Mouse (Mus musculus): ENCODE measurements around the gene Il13ra1. TPM values are rescaled to one million over a fixed set of nuclear protein-coding genes. Genes with fewer than 3 reads are reported as not detected.

Gene Il13ra1
- 4.7 and 5.8 TPM in 2 replicates for polyA plus RNA-seq (2014; fragmentation: Nextera tagmentation; extraction: Ambion mirVana)

DNA sequence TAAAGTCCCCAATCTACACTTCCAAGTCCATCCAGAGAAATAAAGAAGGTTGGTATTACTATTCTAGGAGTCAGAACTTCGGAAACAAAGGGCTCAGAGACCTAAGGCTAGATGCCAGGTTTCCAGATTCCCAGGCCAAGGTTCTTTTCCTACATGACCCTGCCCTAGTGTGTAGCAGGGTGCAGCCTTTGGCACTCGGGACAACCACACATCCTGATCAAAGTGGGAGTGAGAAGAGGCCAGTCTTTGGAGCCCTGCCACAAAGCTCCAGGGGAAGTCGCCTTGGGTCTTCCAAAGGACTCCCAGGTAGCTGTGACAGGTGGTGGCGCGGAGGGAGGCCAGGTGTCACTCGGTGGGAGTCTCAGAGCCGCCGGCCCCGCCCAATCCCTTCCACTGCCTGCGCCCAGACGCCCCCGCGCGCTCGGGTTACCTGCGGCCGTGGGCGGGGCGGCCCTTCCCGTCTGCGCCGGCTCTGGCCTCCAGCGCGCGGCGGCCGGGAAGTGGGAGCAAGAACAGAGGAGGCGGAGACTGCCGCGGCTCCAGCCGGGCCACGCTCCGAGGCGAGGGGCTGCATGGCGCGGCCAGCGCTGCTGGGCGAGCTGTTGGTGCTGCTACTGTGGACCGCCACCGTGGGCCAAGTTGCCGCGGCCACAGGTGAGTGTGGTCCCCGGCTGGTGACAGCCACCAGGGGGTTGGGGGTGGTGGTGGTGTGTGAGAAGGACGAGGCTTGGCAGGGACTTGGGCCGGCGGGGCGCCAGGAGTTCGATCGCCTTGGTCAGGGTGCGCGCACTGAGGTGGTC, at the start of gene Il13ra1:
Gene Il13ra1, plus strand, starts transcription at position 489 of the 800 bp plus-strand sequence.
- DNase-seq (ENCODE audit: low spot score, missing footprints), result peak; percentile 91
- 17% methylated on average over 39 of the region's 51 CpGs for WGBS
- H3K9me3 ChIP-seq (ENCODE audit: control insufficient read depth, low read length), result no peaks in the 10 kb centered on the region
- H3K27me3 ChIP-seq (ENCODE audit: control insufficient read depth, insufficient read depth, low read length), result no peaks in the 10 kb centered on the region
- H3K36me3 ChIP-seq (ENCODE audit: control insufficient read depth, insufficient read depth, low read length), result no peaks in the 10 kb centered on the region
- H3K9ac ChIP-seq (ENCODE audit: low read length), result peak within 1 kb of the TSS; percentile 18
- peak within 1 kb of the TSS; percentile 76 for H3K4me2 ChIP-seq
- ATAC-seq (ENCODE audit: low FRiP score), result peak; percentile 61
- no peaks in the 10 kb centered on the region for H3K4me1 ChIP-seq (ENCODE audit: control insufficient read depth, insufficient read depth, low read length)
- H3K27ac ChIP-seq (ENCODE audit: low read depth, low read length), result no peak within 1 kb of the TSS
- peak within 1 kb of the TSS; percentile 37 for H3K4me3 ChIP-seq (ENCODE audit: low read depth, low read length)

- no peak overlapping the region for H3K9ac ChIP-seq (ENCODE audit: low read length)
- WGBS, result 64% methylated on average over 2 of the region's 2 CpGs
- H3K4me3 ChIP-seq (ENCODE audit: low read depth, low read length), result no peak overlapping the region
- no peak overlapping the region for H3K27ac ChIP-seq (ENCODE audit: low read depth, low read length)
- H3K4me1 ChIP-seq (ENCODE audit: control insufficient read depth, insufficient read depth, low read length), result no peaks in the 10 kb centered on the region
- no peak for DNase-seq (ENCODE audit: low spot score, missing footprints)
- peak; percentile 27; the same call in 1 of the 2 replicates for ATAC-seq (ENCODE audit: low FRiP score)
- no peaks in the 10 kb centered on the region for H3K9me3 ChIP-seq (ENCODE audit: control insufficient read depth, low read length)
- no peak overlapping the region for H3K4me2 ChIP-seq
- no peaks in the 10 kb centered on the region for H3K36me3 ChIP-seq (ENCODE audit: control insufficient read depth, insufficient read depth, low read length)
- H3K27me3 ChIP-seq (ENCODE audit: control insufficient read depth, insufficient read depth, low read length), result no peaks in the 10 kb centered on the region
Measured at GRCm38 (mm10) chrX:36073997-36074396, 37.9 kb upstream of the Il13ra1 start.

DNA sequence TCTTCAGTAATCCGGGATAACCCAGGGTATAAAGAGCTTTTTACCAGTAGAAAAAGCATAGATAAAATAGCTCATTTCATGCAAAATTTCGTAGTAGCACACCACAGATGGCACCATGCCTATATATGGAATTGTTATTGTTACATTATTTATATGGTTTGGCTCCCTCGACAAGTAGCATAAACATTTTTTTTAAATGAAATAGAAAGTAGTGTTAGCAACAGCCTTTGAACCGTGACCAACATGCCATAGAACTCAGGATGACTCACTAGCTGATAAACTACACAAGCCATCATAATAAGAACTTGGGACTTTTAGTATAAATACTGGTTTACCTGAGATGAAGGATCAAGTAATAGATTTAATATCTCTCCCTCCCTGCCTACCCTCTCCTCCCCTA, 34.7 kb upstream of the Il13ra1 start:
- no peak for ATAC-seq (ENCODE audit: low FRiP score)
- Histone ChIP-seq H3K27ac (ENCODE audit: low read depth, low read length) (no peak overlapping the region), H3K36me3 (ENCODE audit: control insufficient read depth, insufficient read depth, low read length) (no peaks in the 10 kb centered on the region), H3K27me3 (ENCODE audit: control insufficient read depth, insufficient read depth, low read length) (no peaks in the 10 kb centered on the region), H3K4me3 (ENCODE audit: low read depth, low read length) (no peak overlapping the region), H3K4me1 (ENCODE audit: control insufficient read depth, insufficient read depth, low read length) (no peaks in the 10 kb centered on the region), H3K4me2 (no peak overlapping the region), H3K9me3 (ENCODE audit: control insufficient read depth, low read length) (no peaks in the 10 kb centered on the region), H3K9ac (ENCODE audit: low read length) (no peak overlapping the region)
- WGBS, result 83% methylated on average over 4 of the region's 4 CpGs
- DNase-seq (ENCODE audit: low spot score, missing footprints), result no peak

GRCm38 (mm10) chrX:36082917-36083316, 29.0 kb upstream of the Il13ra1 start:
- Histone ChIP-seq H3K9me3 (ENCODE audit: control insufficient read depth, low read length) (no peaks in the 10 kb centered on the region), H3K4me1 (ENCODE audit: control insufficient read depth, insufficient read depth, low read length) (no peaks in the 10 kb centered on the region), H3K27ac (ENCODE audit: low read depth, low read length) (no peak overlapping the region), H3K4me3 (ENCODE audit: low read depth, low read length) (no peak overlapping the region), H3K4me2 (no peak overlapping the region), H3K9ac (ENCODE audit: low read length) (no peak overlapping the region), H3K27me3 (ENCODE audit: control insufficient read depth, insufficient read depth, low read length) (no peaks in the 10 kb centered on the region), H3K36me3 (ENCODE audit: control insufficient read depth, insufficient read depth, low read length) (no peaks in the 10 kb centered on the region)
- 72% methylated on average over 1 of the region's 1 CpGs for WGBS
- ATAC-seq (ENCODE audit: low FRiP score), result no peak
- DNase-seq (ENCODE audit: low spot score, missing footprints), result no peak

DNA sequence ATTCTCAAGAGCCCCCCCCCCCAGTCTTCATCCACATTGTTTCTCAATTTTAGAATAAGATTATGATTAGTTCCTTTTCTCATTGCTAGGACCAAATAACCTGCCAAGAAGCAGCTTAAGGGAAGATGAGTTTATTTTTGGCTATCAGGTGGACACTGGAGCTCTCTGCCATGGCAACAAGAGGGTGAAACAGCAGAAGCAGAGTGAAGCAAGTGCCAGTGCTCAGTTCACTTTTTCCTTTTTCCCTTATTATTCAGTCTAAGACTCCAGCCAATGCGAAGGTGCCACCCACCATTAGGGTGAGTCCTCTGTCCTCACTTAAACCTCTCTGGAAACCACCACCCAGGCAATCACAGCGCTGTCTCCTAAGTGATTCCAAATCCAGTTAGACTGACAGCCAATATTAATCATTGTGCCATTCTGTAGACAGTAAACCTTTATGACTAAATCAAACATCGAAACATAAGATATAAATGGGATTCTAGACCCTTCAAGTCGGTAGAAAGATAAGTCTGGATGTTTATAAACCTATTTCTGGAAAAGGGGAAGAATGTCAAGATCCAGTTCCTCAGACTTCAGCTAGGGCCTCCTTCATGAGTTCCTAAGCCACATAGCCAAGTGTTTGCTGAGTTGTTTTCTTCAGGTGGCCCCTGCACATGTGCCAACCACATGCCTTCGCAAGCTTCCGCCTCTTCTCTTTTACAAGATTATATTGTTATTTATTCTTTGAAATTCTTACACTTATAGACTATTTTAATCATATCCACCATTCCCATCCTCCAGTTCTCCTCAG, 23.2 kb upstream of the Il13ra1 start:
- DNase-seq (ENCODE audit: low spot score, missing footprints) (no peak), ATAC-seq (ENCODE audit: low FRiP score) (no peak)
- Histone ChIP-seq H3K36me3 (ENCODE audit: control insufficient read depth, insufficient read depth, low read length) (no peaks in the 10 kb centered on the region), H3K4me1 (ENCODE audit: control insufficient read depth, insufficient read depth, low read length) (no peaks in the 10 kb centered on the region), H3K4me3 (ENCODE audit: low read depth, low read length) (no peak overlapping the region), H3K4me2 (no peak overlapping the region), H3K27ac (ENCODE audit: low read depth, low read length) (no peak overlapping the region), H3K9ac (ENCODE audit: low read length) (no peak overlapping the region), H3K9me3 (ENCODE audit: control insufficient read depth, low read length) (no peaks in the 10 kb centered on the region), H3K27me3 (ENCODE audit: control insufficient read depth, insufficient read depth, low read length) (no peaks in the 10 kb centered on the region)
- WGBS, result 85% methylated on average over 6 of the region's 6 CpGs

GRCm38 (mm10) chrX:36100883-36101282, 11.0 kb upstream of the Il13ra1 start:
- H3K4me3 ChIP-seq (ENCODE audit: low read depth, low read length), result no peak overlapping the region
- no peaks in the 10 kb centered on the region for H3K4me1 ChIP-seq (ENCODE audit: control insufficient read depth, insufficient read depth, low read length)
- no peak overlapping the region for H3K9ac ChIP-seq (ENCODE audit: low read length)
- no peaks in the 10 kb centered on the region for H3K36me3 ChIP-seq (ENCODE audit: control insufficient read depth, insufficient read depth, low read length)
- H3K4me2 ChIP-seq, result no peak overlapping the region
- H3K27me3 ChIP-seq (ENCODE audit: control insufficient read depth, insufficient read depth, low read length), result no peaks in the 10 kb centered on the region
- no peak for ATAC-seq (ENCODE audit: low FRiP score)
- no peak overlapping the region for H3K27ac ChIP-seq (ENCODE audit: low read depth, low read length)
- H3K9me3 ChIP-seq (ENCODE audit: control insufficient read depth, low read length), result no peaks in the 10 kb centered on the region
- 89% methylated on average over 1 of the region's 1 CpGs for WGBS
- DNase-seq (ENCODE audit: low spot score, missing footprints), result no peak

DNA sequence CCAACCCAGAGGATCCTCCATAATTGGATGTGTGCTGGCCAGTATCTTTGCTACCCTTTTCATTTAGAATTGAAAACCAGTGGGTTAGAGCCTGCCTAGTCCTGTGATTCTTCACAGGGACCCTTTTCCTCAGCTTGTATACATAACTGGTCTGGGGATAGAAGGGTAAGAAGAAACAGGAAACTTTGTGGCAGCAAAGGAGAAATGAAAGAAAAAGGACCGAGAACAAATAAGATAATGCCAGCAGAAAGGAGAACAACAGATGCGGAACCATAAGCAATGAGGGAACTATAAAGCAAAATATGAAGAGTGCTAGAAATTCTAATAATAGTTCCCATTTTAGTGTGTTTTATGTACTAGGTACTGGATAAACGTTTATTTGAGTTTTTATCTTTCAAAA, 10.6 kb upstream of the Il13ra1 start:
- Histone ChIP-seq H3K27ac (ENCODE audit: low read depth, low read length) (no peak overlapping the region), H3K36me3 (ENCODE audit: control insufficient read depth, insufficient read depth, low read length) (no peaks in the 10 kb centered on the region), H3K4me1 (ENCODE audit: control insufficient read depth, insufficient read depth, low read length) (no peaks in the 10 kb centered on the region), H3K4me3 (ENCODE audit: low read depth, low read length) (no peak overlapping the region), H3K4me2 (no peak overlapping the region), H3K9me3 (ENCODE audit: control insufficient read depth, low read length) (no peaks in the 10 kb centered on the region), H3K9ac (ENCODE audit: low read length) (no peak overlapping the region), H3K27me3 (ENCODE audit: control insufficient read depth, insufficient read depth, low read length) (no peaks in the 10 kb centered on the region)
- 80% methylated on average over 3 of the region's 3 CpGs for WGBS
- ATAC-seq (ENCODE audit: low FRiP score), result no peak
- no peak for DNase-seq (ENCODE audit: low spot score, missing footprints)

DNA sequence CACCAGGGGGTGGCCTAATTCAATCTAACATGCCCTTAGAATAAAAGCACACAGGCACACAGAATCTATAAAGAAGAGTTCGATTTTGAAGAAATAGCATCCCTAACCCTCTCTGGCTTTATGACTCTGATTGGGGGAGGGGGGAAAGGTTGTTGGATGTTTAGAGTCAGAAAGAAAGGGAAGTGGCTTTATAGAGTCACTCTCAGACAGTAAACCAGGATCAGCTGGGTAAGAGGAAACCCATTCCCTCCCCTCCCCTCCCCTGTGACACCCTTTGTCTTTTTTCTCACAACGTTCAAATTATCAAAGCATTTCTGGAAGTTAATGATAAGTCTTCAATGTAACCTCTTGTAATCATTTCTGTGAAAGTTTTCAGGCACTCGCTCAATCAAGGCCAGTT, 3.3 kb upstream of the Il13ra1 start:
- Histone ChIP-seq H3K4me1 (ENCODE audit: control insufficient read depth, insufficient read depth, low read length) (no peaks in the 10 kb centered on the region), H3K36me3 (ENCODE audit: control insufficient read depth, insufficient read depth, low read length) (no peaks in the 10 kb centered on the region), H3K4me3 (ENCODE audit: low read depth, low read length) (no peak overlapping the region), H3K4me2 (no peak overlapping the region), H3K27me3 (ENCODE audit: control insufficient read depth, insufficient read depth, low read length) (no peaks in the 10 kb centered on the region), H3K9me3 (ENCODE audit: control insufficient read depth, low read length) (no peaks in the 10 kb centered on the region), H3K9ac (ENCODE audit: low read length) (no peak overlapping the region), H3K27ac (ENCODE audit: low read depth, low read length) (no peak overlapping the region)
- WGBS, result 43% methylated on average over 3 of the region's 3 CpGs
- ATAC-seq (ENCODE audit: low FRiP score) (no peak), DNase-seq (ENCODE audit: low spot score, missing footprints) (no peak)

DNA sequence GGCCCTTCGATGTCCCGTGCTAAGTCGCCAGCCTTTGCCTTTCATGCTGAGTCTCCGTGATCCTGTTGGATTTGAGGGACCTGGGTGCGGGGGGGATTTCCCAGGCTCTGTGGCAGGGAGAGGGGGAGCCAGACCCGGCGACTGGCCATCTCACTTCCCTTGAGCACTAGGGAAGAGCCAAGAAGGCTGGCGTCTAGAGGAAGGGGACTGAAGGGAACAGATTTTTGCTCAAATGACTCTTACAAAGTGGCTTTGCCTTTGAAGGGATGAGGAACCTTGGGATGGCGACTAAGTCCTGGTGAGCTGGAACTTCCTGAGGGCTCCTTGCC, 476 bp downstream of the Il13ra1 start:
- 23% methylated on average over 9 of the region's 9 CpGs for WGBS
- no peaks in the 10 kb centered on the region for H3K27me3 ChIP-seq (ENCODE audit: control insufficient read depth, insufficient read depth, low read length)
- no peaks in the 10 kb centered on the region for H3K9me3 ChIP-seq (ENCODE audit: control insufficient read depth, low read length)

More for the DNA sequence above, 476 bp downstream of the Il13ra1 start:
- H3K9ac ChIP-seq (ENCODE audit: low read length), result peak overlapping the region; percentile 18
- H3K27ac ChIP-seq (ENCODE audit: low read depth, low read length), result no peak overlapping the region
- no peaks in the 10 kb centered on the region for H3K4me1 ChIP-seq (ENCODE audit: control insufficient read depth, insufficient read depth, low read length)
- H3K4me2 ChIP-seq, result peak overlapping the region; percentile 76
- H3K4me3 ChIP-seq (ENCODE audit: low read depth, low read length), result peak overlapping the region; percentile 37
- ATAC-seq (ENCODE audit: low FRiP score) (no peak), DNase-seq (ENCODE audit: low spot score, missing footprints) (peak; percentile 83)
- no peaks in the 10 kb centered on the region for H3K36me3 ChIP-seq (ENCODE audit: control insufficient read depth, insufficient read depth, low read length)

All from midbrain, embryonic 11.5 days (tissue).